Mouse (Mus musculus): Measurements from ENCODE around the gene C1ql1.

DNA sequence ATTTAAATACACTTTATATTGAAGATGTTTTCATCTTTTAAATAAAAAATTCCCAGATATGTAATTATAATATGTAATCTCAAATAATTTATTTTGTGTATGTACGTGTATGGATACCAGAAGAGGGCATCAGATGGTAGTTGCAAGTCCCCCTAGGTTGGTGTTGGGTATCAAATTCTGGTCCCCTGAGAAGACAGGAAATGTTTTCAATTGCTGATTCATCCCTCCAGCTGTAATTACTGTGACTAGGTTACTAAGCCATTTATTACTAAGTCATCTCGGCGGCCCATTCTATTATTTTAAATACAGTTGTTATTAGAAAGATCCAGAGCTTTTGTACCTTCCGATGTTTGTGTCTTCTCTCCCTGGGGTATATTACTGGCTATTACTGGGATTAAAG, 28.4 kb downstream of the C1ql1 start:
- TF ChIP-seq EP300 (IDR thresholded peaks at IDR 0.05; ENCODE audit: low read depth), result no peak
- no peak for TF ChIP-seq CTCF (IDR thresholded peaks at IDR 0.05; ENCODE audit: low read depth)
